Mouse (Mus musculus) lung, postnatal 0 days (tissue): ENCODE data around the gene Usp3.

Experiments used
- CTCF ChIP-seq: IDR thresholded peaks from 2 replicates; pipeline ENCODE4 v1.5.1; 2016; ENCODE audit warnings: antibody characterized with exemption, mild to moderate bottlenecking
- EP300 ChIP-seq: IDR thresholded peaks from 2 replicates; pipeline ENCODE4 v1.6.1; 2016; ENCODE audit warnings: antibody characterized with exemption, mild to moderate bottlenecking, control low read depth

GRCm38 (mm10) chr9:66510944-66511343 is 82.0 kb downstream of the Usp3 start:
- TF ChIP-seq EP300, result no peak
- TF ChIP-seq CTCF, result no peak
